Mouse (Mus musculus) neural tube, embryonic 14.5 days (tissue): ENCODE measurements around the gene Scmh1. TPM values are rescaled to one million over a fixed set of nuclear protein-coding genes. Genes with fewer than 3 reads are reported as not detected.

Experiments used
- ATAC-seq: fragments of 200-750 bp; cut with Nextera tagmentation; 2 replicates; pipeline ENCODE4 v1.8.0; 2017; ENCODE audit warnings: low read depth, mild to moderate bottlenecking, moderate TSS enrichment, moderate library complexity
- H3K27ac ChIP-seq: fragments of 300-500 bp; sonication (generic); 2 replicates; pipeline ENCODE4 v1.5.1; 2014; ENCODE audit warnings: low read depth, mild to moderate bottlenecking, control low read depth, low read length, moderate library complexity, mixed read lengths
- H3K27me3 ChIP-seq: fragments of 300-500 bp; sonication (generic); 2 replicates; pipeline ENCODE4 v1.6.1; 2014; ENCODE audit warnings: low read length; ENCODE audit not compliant: control insufficient read depth, insufficient read depth
- H3K36me3 ChIP-seq: fragments of 300-500 bp; sonication (generic); 2 replicates; pipeline ENCODE4 v1.6.1; 2014; ENCODE audit warnings: low read length, mixed read lengths; ENCODE audit not compliant: control insufficient read depth, insufficient read depth
- H3K4me1 ChIP-seq: fragments of 300-500 bp; sonication (generic); 2 replicates; pipeline ENCODE4 v1.6.1; 2014; ENCODE audit warnings: low read length; ENCODE audit not compliant: control insufficient read depth, insufficient read depth
- H3K4me2 ChIP-seq: fragments of 300-500 bp; sonication (generic); 2 replicates; pipeline ENCODE4 v1.6.1; 2014; ENCODE audit warnings: mild to moderate bottlenecking, low read depth, low read length, control low read depth
- H3K4me3 ChIP-seq: fragments of 300-500 bp; sonication (generic); 2 replicates; pipeline ENCODE4 v1.5.1; 2014; ENCODE audit warnings: low read depth, low read length, control low read depth, mixed read lengths
- H3K9ac ChIP-seq: fragments of 300-500 bp; sonication (generic); replicated peaks from 2 replicates; pipeline ENCODE4 v1.6.1; 2014; ENCODE audit warnings: low read depth, mild to moderate bottlenecking, control low read depth, low read length, mixed read lengths
- H3K9me3 ChIP-seq: fragments of 300-500 bp; sonication (generic); 2 replicates; pipeline ENCODE4 v1.6.1; 2016; ENCODE audit warnings: low read length; ENCODE audit not compliant: control insufficient read depth
- WGBS: fragments of 180-500 bp; shearing (Covaris S2); extraction: QIAGEN DNeasy Blood & Tissue Kit; methylation state at CpG from one replicate; pipeline ENCODE4 v1.1.7; 2014; 5-methylcytosine and 5-hydroxymethylcytosine counted together
- polyA plus RNA-seq: library from polyadenylated mRNA; unstranded; fragments of >200 nt; fragmentation: Nextera tagmentation; extraction: Ambion mirVana; gene quantifications from 2 replicates; pipeline ENCODE4 v1.2.1, GENCODE M21; 2014

The Scmh1 gene
- polyA plus RNA-seq, 1 experiment from 2014 or later = 90.8 TPM

DNA sequence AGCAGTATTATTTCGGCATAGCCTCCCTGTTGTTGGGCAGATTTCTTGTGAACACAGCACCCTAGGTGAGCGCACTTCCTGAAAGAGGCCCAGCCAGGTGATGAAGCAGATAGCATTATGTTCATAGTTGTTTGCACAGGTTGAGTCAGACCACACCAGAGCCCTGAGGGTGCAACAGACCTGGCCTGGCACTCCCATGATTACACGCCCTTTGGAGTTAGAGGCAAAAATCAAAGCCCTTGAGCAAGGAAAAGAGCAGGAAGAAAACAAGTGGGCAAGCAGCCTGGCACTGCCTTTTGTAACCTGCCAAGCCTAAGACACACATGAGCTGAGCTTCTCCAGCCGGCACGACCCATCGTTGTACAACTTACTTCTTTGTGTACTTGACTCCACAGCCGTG is 111.4 kb downstream of the Scmh1 start:
- H3K4me3 ChIP-seq = no peak overlapping the region
- H3K27ac ChIP-seq = no peak overlapping the region
- H3K36me3 ChIP-seq = peaks cover 36% of the 10 kb centered on the region
- WGBS = 98% methylated on average over 7 of the region's 7 CpGs
- H3K9ac ChIP-seq = no peak overlapping the region
- no peaks in the 10 kb centered on the region for H3K27me3 ChIP-seq
- no peak overlapping the region for H3K4me2 ChIP-seq
- H3K4me1 ChIP-seq = no peaks in the 10 kb centered on the region
- H3K9me3 ChIP-seq = no peaks in the 10 kb centered on the region
- ATAC-seq = no peak

DNA sequence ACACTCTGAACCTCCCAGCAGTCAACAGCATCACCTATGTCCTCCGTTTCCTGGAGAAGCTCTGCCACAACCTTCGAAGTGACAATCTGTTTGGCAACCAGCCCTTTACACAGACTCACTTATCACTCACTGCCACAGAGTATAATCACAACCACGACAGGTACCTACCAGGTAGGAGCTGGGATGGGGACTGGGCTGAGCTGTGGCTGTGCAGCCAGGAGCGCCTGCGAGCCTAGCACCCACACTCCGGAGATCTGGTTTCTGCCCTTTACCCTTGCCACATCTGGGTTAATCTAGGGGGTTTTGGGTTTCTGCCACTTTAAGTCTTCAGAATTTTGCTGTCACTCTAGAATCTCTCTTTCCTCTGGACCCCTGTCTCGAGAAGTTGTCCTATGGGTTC is 111.8 kb downstream of the Scmh1 start:
- Histone ChIP-seq H3K27ac (no peak overlapping the region), H3K4me1 (no peaks in the 10 kb centered on the region), H3K36me3 (peaks cover 41% of the 10 kb centered on the region), H3K4me3 (no peak overlapping the region), H3K9me3 (no peaks in the 10 kb centered on the region), H3K27me3 (no peaks in the 10 kb centered on the region), H3K4me2 (no peak overlapping the region), H3K9ac (no peak overlapping the region)
- 97% methylated on average over 7 of the region's 7 CpGs for WGBS
- ATAC-seq = no peak

- no peak overlapping the region for H3K27ac ChIP-seq
- peaks cover 45% of the 10 kb centered on the region for H3K36me3 ChIP-seq
- no peaks in the 10 kb centered on the region for H3K27me3 ChIP-seq
- no peak overlapping the region for H3K4me3 ChIP-seq
- H3K9me3 ChIP-seq = no peaks in the 10 kb centered on the region
- no peak overlapping the region for H3K9ac ChIP-seq
- no peaks in the 10 kb centered on the region for H3K4me1 ChIP-seq
- H3K4me2 ChIP-seq = no peak overlapping the region
- WGBS = 86% methylated on average over 4 of the region's 4 CpGs
- no peak for ATAC-seq
Observed at GRCm38 (mm10) chr4:120517335-120517734, 112.3 kb downstream of the Scmh1 start.

- no peak overlapping the region for H3K4me2 ChIP-seq
- H3K36me3 ChIP-seq = peaks cover 59% of the 10 kb centered on the region
- no peaks in the 10 kb centered on the region for H3K4me1 ChIP-seq
- H3K27ac ChIP-seq = no peak overlapping the region
- no peak for ATAC-seq
- no peak overlapping the region for H3K9ac ChIP-seq
- H3K27me3 ChIP-seq = no peaks in the 10 kb centered on the region
- no peaks in the 10 kb centered on the region for H3K9me3 ChIP-seq
- no peak overlapping the region for H3K4me3 ChIP-seq
- WGBS = 72% methylated on average over 5 of the region's 5 CpGs
Observed at GRCm38 (mm10) chr4:120521761-120522160, 116.7 kb downstream of the Scmh1 start.

- Histone ChIP-seq H3K27me3 (no peaks in the 10 kb centered on the region), H3K4me3 (no peak overlapping the region), H3K4me2 (no peak overlapping the region), H3K4me1 (no peaks in the 10 kb centered on the region), H3K27ac (no peak overlapping the region), H3K9ac (no peak overlapping the region), H3K36me3 (peaks cover 56% of the 10 kb centered on the region), H3K9me3 (no peaks in the 10 kb centered on the region)
- 89% methylated on average over 4 of the region's 4 CpGs for WGBS
- ATAC-seq = no peak
Observed at GRCm38 (mm10) chr4:120522351-120522750, 117.3 kb downstream of the Scmh1 start.

GRCm38 (mm10) chr4:120523092-120523491 is 118.0 kb downstream of the Scmh1 start:
- no peak for ATAC-seq
- peaks cover 56% of the 10 kb centered on the region for H3K36me3 ChIP-seq
- WGBS = over 99% methylated on average over 3 of the region's 3 CpGs

DNA sequence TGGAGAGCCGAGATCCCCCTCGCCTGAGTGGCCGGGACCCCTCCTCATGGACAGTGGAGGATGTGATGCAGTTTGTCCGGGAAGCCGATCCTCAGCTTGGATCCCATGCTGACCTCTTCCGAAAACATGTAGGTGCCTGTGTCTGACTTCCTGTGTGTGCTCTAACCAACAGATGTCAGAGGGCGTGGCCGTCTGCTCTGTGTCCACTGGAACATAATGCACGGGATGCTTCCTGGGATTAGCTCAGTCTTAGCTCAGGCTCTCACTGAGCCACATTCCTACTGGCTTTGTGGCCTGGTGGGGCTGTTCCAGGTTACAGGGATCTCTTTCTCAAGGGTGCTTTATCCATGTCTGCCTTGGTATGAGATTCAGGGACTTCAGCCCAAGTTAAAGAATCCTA is 123.1 kb downstream of the Scmh1 start:
- peaks cover 51% of the 10 kb centered on the region for H3K36me3 ChIP-seq
- no peak overlapping the region for H3K27ac ChIP-seq
- ATAC-seq = no peak
- no peak overlapping the region for H3K9ac ChIP-seq
- H3K4me3 ChIP-seq = no peak overlapping the region
- H3K4me1 ChIP-seq = no peaks in the 10 kb centered on the region
- 89% methylated on average over 9 of the region's 9 CpGs for WGBS
- no peaks in the 10 kb centered on the region for H3K9me3 ChIP-seq
- no peak overlapping the region for H3K4me2 ChIP-seq
- H3K27me3 ChIP-seq = no peaks in the 10 kb centered on the region

More at GRCm38 (mm10) chr4:120523092-120523491, 118.0 kb downstream of the Scmh1 start:
- no peaks in the 10 kb centered on the region for H3K4me1 ChIP-seq
- H3K4me3 ChIP-seq = no peak overlapping the region
- H3K27ac ChIP-seq = no peak overlapping the region
- H3K9me3 ChIP-seq = no peaks in the 10 kb centered on the region
- H3K27me3 ChIP-seq = no peaks in the 10 kb centered on the region
- no peak overlapping the region for H3K4me2 ChIP-seq
- no peak overlapping the region for H3K9ac ChIP-seq

DNA sequence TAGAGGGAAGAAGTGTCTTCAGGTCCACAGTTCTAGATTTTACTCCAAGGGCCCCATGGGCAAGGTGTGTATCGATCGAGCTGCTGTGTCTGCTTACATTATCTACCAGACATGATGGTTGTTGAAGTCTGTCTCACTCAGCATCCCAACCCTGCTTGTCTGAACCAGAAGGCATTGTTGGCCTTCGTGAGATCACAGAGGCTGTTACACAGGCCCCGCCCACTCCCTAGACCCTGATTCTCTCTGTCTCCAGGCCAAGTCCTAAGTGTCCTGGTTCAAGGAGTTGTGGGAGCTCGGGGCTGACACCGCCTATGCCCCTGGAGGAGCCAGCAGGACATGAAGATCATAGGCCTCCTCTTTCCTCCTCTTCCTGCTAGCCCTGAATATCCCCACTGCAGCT is 126.9 kb downstream of the Scmh1 start, which contains the start of gene Slfnl1:
Slfnl1 (plus strand) TSS at position 246 of the 400 bp plus-strand sequence.
- Histone ChIP-seq H3K4me1 (no peaks in the 10 kb centered on the region), H3K36me3 (peaks cover 37% of the 10 kb centered on the region), H3K27me3 (no peaks in the 10 kb centered on the region), H3K4me2 (no peak within 1 kb of the TSS), H3K4me3 (no peak within 1 kb of the TSS), H3K9me3 (no peaks in the 10 kb centered on the region), H3K9ac (no peak within 1 kb of the TSS), H3K27ac (no peak within 1 kb of the TSS)
- no peak for ATAC-seq
- 90% methylated on average over 6 of the region's 6 CpGs for WGBS

DNA sequence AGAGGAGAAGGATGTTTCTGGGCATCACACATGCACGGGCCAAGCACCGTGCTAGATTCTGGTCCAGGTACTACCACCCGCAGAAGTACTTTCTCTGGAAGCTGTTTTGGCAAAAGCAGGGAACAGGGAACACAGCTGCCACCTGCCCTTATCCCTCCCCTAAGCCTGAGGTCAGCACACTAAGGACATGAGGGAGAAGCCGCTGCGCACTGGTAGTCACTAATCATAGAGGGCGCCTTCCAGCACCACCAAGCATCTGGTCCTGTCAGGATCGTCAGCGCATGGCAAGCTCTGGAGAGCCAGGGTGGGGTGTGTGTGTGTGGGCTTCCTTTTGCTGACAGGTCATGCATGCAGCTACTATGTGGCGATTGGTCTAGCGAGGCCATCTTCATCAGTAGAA is 133.6 kb downstream of the Scmh1 start:
- Histone ChIP-seq H3K4me2 (no peak overlapping the region), H3K9me3 (no peaks in the 10 kb centered on the region), H3K27me3 (no peaks in the 10 kb centered on the region), H3K27ac (no peak overlapping the region), H3K4me3 (no peak overlapping the region), H3K9ac (no peak overlapping the region), H3K4me1 (no peaks in the 10 kb centered on the region), H3K36me3 (peaks cover 46% of the 10 kb centered on the region)
- WGBS = 96% methylated on average over 10 of the region's 10 CpGs
- ATAC-seq = no peak

DNA sequence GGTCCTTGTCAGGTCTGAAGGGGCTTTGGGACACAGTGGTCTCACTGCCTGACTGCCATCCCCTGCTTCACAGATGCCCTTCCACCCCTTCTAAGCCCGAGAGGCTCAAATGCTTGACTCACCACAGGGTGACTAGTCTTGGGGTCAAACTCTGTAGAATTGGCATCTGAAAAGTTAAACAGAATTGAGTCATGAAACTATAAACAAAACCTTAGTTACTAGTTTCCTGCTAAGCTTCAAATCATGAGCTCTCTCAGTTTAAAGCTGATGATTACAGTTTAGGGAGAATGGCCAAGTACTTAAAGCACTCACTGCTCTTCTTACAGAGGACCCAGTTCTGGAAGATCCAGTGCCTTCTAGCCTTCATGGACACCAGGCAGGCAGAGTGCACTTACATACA is 139.8 kb downstream of the Scmh1 start:
- 85% methylated on average over 1 of the region's 1 CpGs for WGBS
- no peak overlapping the region for H3K4me2 ChIP-seq
- no peaks in the 10 kb centered on the region for H3K4me1 ChIP-seq
- no peak overlapping the region for H3K9ac ChIP-seq
- peaks cover 65% of the 10 kb centered on the region for H3K36me3 ChIP-seq
- ATAC-seq = no peak
- H3K9me3 ChIP-seq = no peaks in the 10 kb centered on the region
- H3K27ac ChIP-seq = no peak overlapping the region
- no peak overlapping the region for H3K4me3 ChIP-seq
- H3K27me3 ChIP-seq = no peaks in the 10 kb centered on the region
